Mouse (Mus musculus): ENCODE data around the gene Slc38a11. TPM values are rescaled to one million over a fixed set of nuclear protein-coding genes. Genes with fewer than 3 reads are reported as not detected.

Slc38a11 gene
- total RNA-seq (2014; rRNA removed) (0.27 and 0.37 TPM in 2 replicates), polyA plus RNA-seq (2012; rRNA removed) (not detected in 2 replicates)

DNA sequence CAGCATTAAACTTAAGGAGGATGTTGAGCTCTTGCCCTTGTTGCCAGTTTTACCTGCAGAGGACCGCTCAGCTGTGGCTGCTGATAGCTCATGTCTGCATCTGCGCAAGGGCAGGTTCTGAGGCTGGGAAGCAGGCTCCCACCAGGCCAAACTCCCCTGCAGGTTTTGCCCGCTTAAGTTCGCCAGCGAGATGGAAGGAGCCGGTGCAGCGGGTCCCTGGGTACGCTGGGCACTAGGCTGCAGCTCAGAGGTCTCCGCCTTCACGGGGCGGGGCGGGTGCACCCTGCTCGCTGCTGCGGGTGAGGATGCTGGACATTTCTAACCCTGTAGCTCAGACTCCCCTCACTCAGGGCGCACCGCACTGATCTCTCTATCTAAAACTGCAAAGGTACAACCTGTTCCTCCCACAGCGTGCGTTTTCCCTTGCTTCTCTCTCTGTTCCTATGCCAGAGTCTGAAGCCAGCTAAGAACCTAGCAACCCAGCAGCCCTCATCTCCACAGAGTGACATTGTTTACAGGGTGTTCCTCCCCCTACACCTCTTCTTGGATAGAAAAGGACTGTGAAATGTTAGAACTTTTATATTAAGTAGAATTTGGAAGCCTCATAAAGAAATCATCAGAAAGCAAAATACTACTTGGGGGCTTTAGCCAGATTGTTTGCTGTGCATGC, at the start of gene Slc38a11:
Slc38a11 (minus strand) TSS at position 207 of the 670 bp plus-strand sequence.
- Histone ChIP-seq H3K27ac (replicated peaks; ENCODE audit: insufficient read depth, low read depth, low read length) (no peak within 1 kb of the TSS), H3K4me1 (ENCODE audit: control insufficient read depth, insufficient read depth, low read length) (no peaks in the 10 kb centered on the region; the same call in 1 of the 2 replicates), H3K36me3 (ENCODE audit: control insufficient read depth, insufficient read depth, low read length) (no peaks in the 10 kb centered on the region), H3K4me3 (ENCODE audit: insufficient read depth, low read depth, low read length) (no peak within 1 kb of the TSS), H3K27me3 (ENCODE audit: control insufficient read depth, insufficient read depth, low read length) (peaks cover 3% of the 10 kb centered on the region; the same call in 1 of the 2 replicates), H3K9ac (ENCODE audit: low read depth, low read length) (no peak within 1 kb of the TSS), H3K79me2 (ENCODE audit: control insufficient read depth, insufficient read depth, low read length) (no peaks in the 10 kb centered on the region)
- DNase-seq (ENCODE audit: extremely low read depth, low read depth, low spot score), result no peak
- 14% methylated on average over 18 of the region's 18 CpGs for WGBS
- TF ChIP-seq CTCF (IDR thresholded peaks at IDR 0.05; ENCODE audit: low read depth, low read length), result no peak
- TF ChIP-seq POLR2A (IDR thresholded peaks at IDR 0.05; ENCODE audit: extremely low read depth, insufficient read depth, low read length), result no peak

DNA sequence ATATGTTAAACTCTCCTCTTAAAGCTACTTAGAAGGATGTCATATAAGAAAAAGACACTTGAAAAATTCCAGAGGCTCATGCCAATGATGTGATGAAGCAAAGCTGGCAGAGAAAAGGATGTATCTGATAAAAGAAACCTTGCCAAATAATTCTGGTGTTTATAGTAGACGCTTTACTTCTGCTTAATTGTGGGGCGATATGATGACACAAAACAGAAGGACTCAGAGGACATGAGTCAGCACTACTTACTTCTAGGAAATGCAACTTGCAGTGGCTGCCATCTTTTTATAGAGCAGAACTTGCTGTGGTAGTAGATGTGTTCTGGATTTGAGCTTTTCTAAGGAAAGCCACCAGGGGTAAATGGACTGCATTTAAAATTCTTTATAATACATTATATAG, 43.3 kb upstream of the Slc38a11 start:
- DNase-seq (ENCODE audit: extremely low read depth, low read depth, low spot score), result peak; percentile 23
- Histone ChIP-seq H3K36me3 (ENCODE audit: control insufficient read depth, insufficient read depth, low read length) (no peaks in the 10 kb centered on the region), H3K9ac (ENCODE audit: low read depth, low read length) (no peak overlapping the region), H3K27me3 (ENCODE audit: control insufficient read depth, insufficient read depth, low read length) (no peaks in the 10 kb centered on the region), H3K4me1 (ENCODE audit: control insufficient read depth, insufficient read depth, low read length) (peaks cover 3% of the 10 kb centered on the region; the same call in 1 of the 2 replicates), H3K79me2 (ENCODE audit: control insufficient read depth, insufficient read depth, low read length) (no peaks in the 10 kb centered on the region), H3K4me3 (ENCODE audit: insufficient read depth, low read depth, low read length) (no peak overlapping the region), H3K27ac (replicated peaks; ENCODE audit: insufficient read depth, low read depth, low read length) (no peak overlapping the region)
- WGBS, result 61% methylated on average over 2 of the region's 2 CpGs
- TF ChIP-seq CTCF (IDR thresholded peaks at IDR 0.05; ENCODE audit: low read depth, low read length) (no peak), POLR2A (IDR thresholded peaks at IDR 0.05; ENCODE audit: extremely low read depth, insufficient read depth, low read length) (no peak)

DNA sequence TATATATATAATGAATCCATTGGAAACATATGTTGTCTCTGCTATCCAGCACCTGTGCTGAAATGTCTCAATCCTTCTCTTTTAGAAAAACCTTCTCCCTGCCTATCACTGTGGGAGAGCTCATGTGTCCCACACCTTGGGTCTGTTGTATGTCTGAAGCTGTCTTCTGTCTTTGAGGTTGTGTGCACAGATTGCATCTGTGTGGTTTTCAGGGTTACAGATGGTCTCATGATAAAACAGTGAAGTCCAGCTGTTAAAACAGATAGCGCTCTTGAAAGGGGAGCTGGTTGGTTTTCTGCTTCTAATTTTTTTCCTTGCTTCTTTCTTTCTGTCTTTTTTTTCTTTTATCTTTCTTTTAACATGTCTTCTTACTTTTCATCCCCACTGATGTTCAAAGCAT, 41.6 kb upstream of the Slc38a11 start:
- TF ChIP-seq CTCF (IDR thresholded peaks at IDR 0.05; ENCODE audit: low read depth, low read length) (no peak), POLR2A (IDR thresholded peaks at IDR 0.05; ENCODE audit: extremely low read depth, insufficient read depth, low read length) (no peak)
- no peak overlapping the region for H3K27ac ChIP-seq (replicated peaks; ENCODE audit: insufficient read depth, low read depth, low read length)
- WGBS, result 98% methylated on average over 1 of the region's 1 CpGs
- no peaks in the 10 kb centered on the region for H3K36me3 ChIP-seq (ENCODE audit: control insufficient read depth, insufficient read depth, low read length)
- H3K9ac ChIP-seq (ENCODE audit: low read depth, low read length), result no peak overlapping the region
- no peaks in the 10 kb centered on the region for H3K79me2 ChIP-seq (ENCODE audit: control insufficient read depth, insufficient read depth, low read length)
- DNase-seq (ENCODE audit: extremely low read depth, low read depth, low spot score), result no peak
- H3K27me3 ChIP-seq (ENCODE audit: control insufficient read depth, insufficient read depth, low read length), result no peaks in the 10 kb centered on the region
- H3K4me3 ChIP-seq (ENCODE audit: insufficient read depth, low read depth, low read length), result no peak overlapping the region
- H3K4me1 ChIP-seq (ENCODE audit: control insufficient read depth, insufficient read depth, low read length), result peaks cover 3% of the 10 kb centered on the region; the same call in 1 of the 2 replicates

- Histone ChIP-seq H3K27me3 (ENCODE audit: control insufficient read depth, insufficient read depth, low read length) (no peaks in the 10 kb centered on the region), H3K9ac (ENCODE audit: low read depth, low read length) (no peak overlapping the region), H3K4me1 (ENCODE audit: control insufficient read depth, insufficient read depth, low read length) (no peaks in the 10 kb centered on the region), H3K4me3 (ENCODE audit: insufficient read depth, low read depth, low read length) (no peak overlapping the region), H3K79me2 (ENCODE audit: control insufficient read depth, insufficient read depth, low read length) (no peaks in the 10 kb centered on the region), H3K36me3 (ENCODE audit: control insufficient read depth, insufficient read depth, low read length) (no peaks in the 10 kb centered on the region), H3K27ac (replicated peaks; ENCODE audit: insufficient read depth, low read depth, low read length) (no peak overlapping the region)
- 80% methylated on average over 5 of the region's 5 CpGs for WGBS
- DNase-seq (ENCODE audit: extremely low read depth, low read depth, low spot score), result no peak
- TF ChIP-seq CTCF (IDR thresholded peaks at IDR 0.05; ENCODE audit: low read depth, low read length) (no peak), POLR2A (IDR thresholded peaks at IDR 0.05; ENCODE audit: extremely low read depth, insufficient read depth, low read length) (no peak)
Observed at GRCm38 (mm10) chr2:65402001-65402400, 38.2 kb upstream of the Slc38a11 start.

DNA sequence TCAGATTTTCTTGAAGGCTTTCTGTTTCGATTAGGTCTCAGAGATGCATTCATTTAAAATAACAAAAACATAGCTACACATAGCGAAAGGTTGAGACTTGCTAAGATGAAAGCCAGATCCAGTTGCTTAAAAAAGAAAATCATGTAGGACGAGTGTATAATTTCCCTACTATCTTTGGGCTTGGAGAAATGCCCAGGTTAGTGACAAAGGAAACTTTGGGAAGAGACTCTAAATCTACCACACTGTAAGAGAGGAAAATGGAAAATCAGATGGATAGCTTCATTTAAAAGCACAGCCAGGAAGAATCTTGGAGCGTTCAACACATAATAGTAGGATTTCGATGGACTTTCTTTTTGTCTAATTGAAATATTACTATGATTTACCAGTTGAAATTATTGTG, 36.1 kb upstream of the Slc38a11 start:
- 82% methylated on average over 5 of the region's 5 CpGs for WGBS
- TF ChIP-seq CTCF (IDR thresholded peaks at IDR 0.05; ENCODE audit: low read depth, low read length), result no peak
- TF ChIP-seq POLR2A (IDR thresholded peaks at IDR 0.05; ENCODE audit: extremely low read depth, insufficient read depth, low read length), result no peak
- H3K36me3 ChIP-seq (ENCODE audit: control insufficient read depth, insufficient read depth, low read length), result no peaks in the 10 kb centered on the region
- DNase-seq (ENCODE audit: extremely low read depth, low read depth, low spot score), result no peak
- no peaks in the 10 kb centered on the region for H3K79me2 ChIP-seq (ENCODE audit: control insufficient read depth, insufficient read depth, low read length)
- H3K4me1 ChIP-seq (ENCODE audit: control insufficient read depth, insufficient read depth, low read length), result no peaks in the 10 kb centered on the region
- no peak overlapping the region for H3K4me3 ChIP-seq (ENCODE audit: insufficient read depth, low read depth, low read length)
- no peaks in the 10 kb centered on the region for H3K27me3 ChIP-seq (ENCODE audit: control insufficient read depth, insufficient read depth, low read length)
- H3K27ac ChIP-seq (replicated peaks; ENCODE audit: insufficient read depth, low read depth, low read length), result no peak overlapping the region
- no peak overlapping the region for H3K9ac ChIP-seq (ENCODE audit: low read depth, low read length)

DNA sequence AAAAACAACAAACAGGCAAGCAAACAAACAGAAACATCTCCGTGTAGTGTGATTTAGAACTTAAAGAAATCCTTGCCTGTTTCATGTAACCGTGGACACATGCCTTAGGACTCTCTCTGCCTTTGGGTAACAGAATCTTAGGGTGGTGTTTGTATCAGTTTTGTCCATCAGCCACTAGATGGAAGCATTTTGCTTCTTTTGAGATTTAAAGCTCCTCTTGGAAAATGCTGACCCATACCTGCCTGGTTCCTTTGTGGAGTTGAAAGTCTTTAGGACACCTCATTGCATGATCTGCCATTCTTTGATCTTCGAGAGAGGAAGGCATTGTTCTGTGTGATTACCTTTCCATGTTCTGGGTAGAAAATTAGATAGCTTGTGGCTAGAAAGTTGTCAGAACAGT, 32.3 kb upstream of the Slc38a11 start:
- TF ChIP-seq POLR2A (IDR thresholded peaks at IDR 0.05; ENCODE audit: extremely low read depth, insufficient read depth, low read length), result no peak
- TF ChIP-seq CTCF (IDR thresholded peaks at IDR 0.05; ENCODE audit: low read depth, low read length), result peak; percentile 26; the same call in 1 of the 2 replicates
- DNase-seq (ENCODE audit: extremely low read depth, low read depth, low spot score), result peak; percentile 52
- Histone ChIP-seq H3K36me3 (ENCODE audit: control insufficient read depth, insufficient read depth, low read length) (no peaks in the 10 kb centered on the region), H3K4me1 (ENCODE audit: control insufficient read depth, insufficient read depth, low read length) (no peaks in the 10 kb centered on the region), H3K27me3 (ENCODE audit: control insufficient read depth, insufficient read depth, low read length) (no peaks in the 10 kb centered on the region), H3K27ac (replicated peaks; ENCODE audit: insufficient read depth, low read depth, low read length) (no peak overlapping the region), H3K4me3 (ENCODE audit: insufficient read depth, low read depth, low read length) (no peak overlapping the region), H3K79me2 (ENCODE audit: control insufficient read depth, insufficient read depth, low read length) (no peaks in the 10 kb centered on the region), H3K9ac (ENCODE audit: low read depth, low read length) (no peak overlapping the region)
- WGBS, result 15% methylated on average over 3 of the region's 3 CpGs
